Mouse (Mus musculus): ENCODE measurements around the gene Ankra2.

DNA sequence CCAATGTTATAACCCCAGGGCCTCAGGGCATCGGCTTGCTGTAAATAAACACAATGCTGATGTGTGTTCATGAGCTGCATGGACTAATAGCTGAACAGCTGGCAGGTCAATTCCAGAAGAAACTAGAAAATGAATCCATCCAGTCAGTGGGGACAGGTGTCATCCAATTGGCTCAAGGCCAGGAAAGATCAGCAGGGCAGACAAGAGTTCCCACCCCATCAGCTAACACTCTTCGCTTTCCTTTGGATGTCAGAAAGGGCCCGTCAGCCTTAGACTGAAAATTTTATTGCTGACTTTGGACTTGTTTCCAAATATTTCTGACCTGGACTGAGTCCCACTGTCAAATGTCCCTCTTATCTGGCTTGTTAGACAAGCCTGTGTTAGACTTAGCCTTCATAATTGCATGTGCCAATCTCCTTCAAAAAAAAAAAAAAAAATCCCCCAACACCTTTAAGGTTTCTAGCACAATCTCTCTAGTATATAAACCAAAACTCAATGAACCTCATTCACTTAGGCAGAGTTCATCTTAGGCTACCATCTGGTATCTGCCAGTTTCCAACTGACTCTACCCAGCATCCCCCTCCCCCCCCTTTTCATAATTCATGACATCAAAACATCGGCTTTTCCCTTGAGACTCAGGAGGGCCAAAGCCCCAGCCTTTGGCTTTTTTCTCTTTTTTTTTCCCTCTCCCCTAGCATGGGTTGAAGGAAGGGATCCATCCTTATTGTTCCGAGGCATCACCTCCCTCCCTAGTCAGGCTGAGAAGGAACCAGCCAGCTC is 18.1 kb upstream of the Ankra2 start:
- TF ChIP-seq MAFK (IDR thresholded peaks at IDR 0.05; ENCODE audit: insufficient read depth, low read depth, low read length): no peak
- no peak for TF ChIP-seq CHD2 (IDR thresholded peaks at IDR 0.05; ENCODE audit: low read depth, low read length)
- no peak for TF ChIP-seq HCFC1 (IDR thresholded peaks at IDR 0.05; ENCODE audit: borderline replicate concordance, insufficient read depth, low read length)
- TF ChIP-seq ZC3H11A (IDR thresholded peaks at IDR 0.05; ENCODE audit: borderline replicate concordance, low read depth, low read length): no peak
- TF ChIP-seq ZNF384 (IDR thresholded peaks at IDR 0.05; ENCODE audit: low read depth, low read length): no peak

Measured in ES-E14 (cell line).